Mouse (Mus musculus): ENCODE data around the gene Heatr4.

Heatr4 gene

DNA sequence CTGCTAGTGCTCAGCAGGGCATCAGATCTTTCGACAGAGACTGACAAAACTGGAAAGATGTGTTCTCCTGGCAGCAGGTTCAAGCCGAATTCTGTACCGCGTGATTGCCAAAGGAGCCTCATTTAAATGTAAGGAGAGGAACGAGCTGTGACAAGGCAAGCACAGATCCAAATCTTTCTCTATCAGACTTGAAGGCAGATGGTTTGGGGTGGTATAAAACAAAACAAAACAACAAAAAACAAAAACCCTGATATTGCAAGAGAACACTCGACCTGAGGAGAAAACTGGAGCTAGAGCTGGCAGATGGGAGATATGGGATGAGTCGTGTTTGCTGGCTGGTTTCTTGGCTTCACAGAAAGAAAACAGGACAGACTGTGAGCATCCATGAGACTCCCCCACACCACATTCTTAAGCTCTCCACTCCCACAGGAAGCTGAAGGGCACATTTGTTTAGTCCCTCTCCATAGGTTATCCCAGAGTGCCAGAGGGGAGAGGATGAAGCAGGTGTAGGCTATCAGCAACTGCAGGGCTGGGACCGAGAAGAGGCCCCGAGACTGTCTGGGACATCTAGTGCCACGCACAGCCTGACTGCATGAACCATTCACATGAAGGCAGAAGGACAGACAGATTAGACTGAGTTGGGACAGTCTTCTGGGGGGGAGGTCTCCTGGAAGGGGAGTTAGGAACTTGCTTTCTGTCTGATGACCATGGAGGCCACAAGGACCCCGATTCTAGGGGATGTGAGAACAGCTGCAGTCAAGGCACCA lies 13.9 kb upstream of the Heatr4 start:
- no peak for DNase-seq (ENCODE audit: low read depth, low spot score)

DNA sequence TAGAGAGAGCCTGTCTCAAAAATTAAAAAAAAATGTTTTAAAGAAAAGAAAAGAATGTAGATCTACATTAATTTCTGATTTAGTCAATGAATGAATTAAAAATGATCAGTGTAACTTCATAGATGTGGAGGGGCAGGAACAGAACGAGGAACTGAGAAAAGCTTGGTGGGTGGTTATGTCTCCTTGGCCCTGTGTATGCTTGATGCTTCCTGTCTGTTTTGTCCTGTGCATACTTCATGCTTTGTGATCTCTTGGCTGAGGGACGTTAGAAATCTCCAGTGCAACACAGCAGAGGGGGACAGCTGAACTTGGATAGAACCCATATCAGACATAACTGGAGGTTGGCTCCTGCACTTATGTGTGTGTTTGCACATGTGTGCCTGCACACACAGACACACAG lies 12.6 kb upstream of the Heatr4 start:
- no peak for DNase-seq (ENCODE audit: low read depth, low spot score)

DNA sequence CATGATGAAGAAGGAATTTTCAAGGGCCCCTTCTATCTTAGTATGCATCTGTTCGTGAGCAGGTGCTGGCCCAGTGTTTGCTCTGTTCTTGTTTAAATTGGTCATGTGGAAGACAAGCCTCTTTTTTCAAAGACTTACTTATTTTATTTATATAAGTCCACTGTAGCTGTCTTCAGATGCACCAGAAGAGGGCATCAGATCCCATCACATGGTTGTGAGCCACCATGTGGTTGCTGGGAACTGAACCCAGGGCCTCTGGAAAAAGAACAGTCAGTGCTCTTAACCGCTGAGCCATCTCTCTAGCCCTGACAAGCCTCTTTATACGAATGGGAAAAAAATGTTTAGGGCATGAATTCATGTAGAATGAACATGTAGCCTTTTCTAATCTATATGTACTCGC lies 4.7 kb upstream of the Heatr4 start:
- DNase-seq (ENCODE audit: low read depth, low spot score), result no peak

DNA sequence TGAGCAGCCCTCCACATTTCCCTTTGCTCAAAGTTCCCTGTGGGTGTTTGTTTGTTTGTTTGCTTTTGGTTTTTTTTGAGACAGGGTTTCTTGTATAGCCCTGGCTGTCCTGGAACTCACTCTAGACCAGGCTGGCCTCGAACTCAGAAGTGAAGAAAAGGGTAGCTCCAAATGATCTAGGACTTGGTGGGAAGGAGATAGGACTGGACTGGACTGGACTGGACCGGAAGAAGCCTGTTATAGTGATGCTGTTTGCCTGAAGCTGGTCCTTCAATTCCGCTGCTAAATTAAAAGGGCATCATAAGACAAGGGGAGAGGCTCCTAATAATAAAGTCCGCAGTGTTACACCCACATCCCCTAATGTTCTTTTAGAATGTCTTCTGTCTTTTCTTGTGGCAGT lies 3.8 kb upstream of the Heatr4 start:
- no peak for DNase-seq (ENCODE audit: low read depth, low spot score)

DNA sequence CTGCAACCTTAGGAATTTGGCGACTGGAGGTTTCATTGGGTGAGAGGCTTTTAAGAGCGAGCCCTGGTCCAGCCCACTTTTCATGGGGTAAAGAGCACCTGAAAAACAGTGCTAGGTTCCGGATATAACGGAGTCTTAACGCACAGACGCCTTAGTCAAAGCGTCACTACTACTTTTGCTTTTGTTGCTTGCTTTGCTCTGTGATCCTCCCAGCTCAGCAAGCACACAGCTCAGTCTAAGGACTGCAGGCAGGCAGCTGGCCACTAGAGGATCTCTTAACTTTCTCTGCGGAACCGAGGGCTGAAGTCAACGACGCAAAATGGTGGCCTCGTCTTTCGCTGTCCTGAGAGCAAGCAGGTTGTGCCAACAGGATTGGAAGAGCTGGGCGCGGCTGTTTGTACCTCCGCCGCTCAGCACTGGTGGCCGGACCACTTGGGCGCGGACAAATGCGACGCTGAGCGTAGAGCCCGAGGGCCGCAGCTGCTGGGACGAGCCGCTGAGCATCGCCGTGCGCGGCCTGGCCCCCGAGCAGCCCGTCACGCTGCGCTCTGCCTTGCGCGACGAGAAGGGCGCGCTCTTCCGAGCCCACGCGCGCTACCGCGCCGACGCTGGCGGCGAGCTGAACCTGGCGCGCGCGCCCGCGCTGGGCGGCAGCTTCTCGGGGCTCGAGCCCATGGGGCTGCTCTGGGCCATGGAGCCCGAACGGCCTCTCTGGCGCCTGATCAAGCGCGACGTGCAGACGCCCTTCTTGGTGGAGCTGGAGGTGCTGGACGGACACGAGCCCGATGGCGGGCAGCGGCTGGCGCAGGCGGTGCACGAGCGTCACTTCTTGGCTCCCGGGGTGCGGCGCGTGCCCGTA lies 3.2 kb upstream of the Heatr4 start, which contains the start of gene Acot2:
Gene Acot2, plus strand, starts transcription at position 279 of the 859 bp plus-strand sequence.
- DNase-seq (ENCODE audit: low read depth, low spot score), result peak; percentile 69

DNA sequence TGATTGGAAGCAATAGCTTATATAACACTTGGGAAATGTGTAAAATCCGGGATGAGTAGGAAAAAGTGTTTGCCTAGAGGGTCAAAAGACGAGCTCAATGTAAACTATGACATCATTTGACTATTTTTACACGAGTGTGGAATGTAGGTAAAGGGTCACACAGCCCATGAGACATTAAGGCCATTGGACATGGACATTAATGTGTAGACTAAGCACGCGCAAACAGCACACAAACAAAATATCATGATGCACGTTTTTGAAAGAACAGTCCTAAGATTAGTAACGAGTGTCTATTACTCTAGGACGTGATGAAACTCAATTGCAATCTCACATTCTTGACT lies 2.6 kb upstream of the Heatr4 start:
- no peak for DNase-seq (ENCODE audit: low read depth, low spot score)

DNA sequence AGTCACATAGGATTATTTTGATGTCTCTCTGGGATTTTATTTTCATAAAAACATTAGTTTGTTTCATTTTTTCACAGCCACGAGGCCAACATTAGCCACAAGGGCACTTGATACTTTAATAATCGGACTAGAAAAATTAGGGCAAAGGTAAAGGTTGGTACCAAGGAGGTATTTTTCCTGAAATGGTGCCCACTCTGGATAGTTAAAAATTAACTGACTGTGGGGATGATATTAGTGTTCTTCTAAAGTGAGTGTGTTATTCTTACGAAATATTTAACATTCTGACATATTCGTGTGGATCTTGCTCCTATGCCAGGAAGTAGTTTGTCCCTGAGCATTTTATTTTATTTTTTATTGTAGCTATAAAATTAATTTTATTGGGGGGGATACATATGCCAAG lies 3.0 kb downstream of the Heatr4 start:
- DNase-seq (ENCODE audit: low read depth, low spot score), result no peak

DNA sequence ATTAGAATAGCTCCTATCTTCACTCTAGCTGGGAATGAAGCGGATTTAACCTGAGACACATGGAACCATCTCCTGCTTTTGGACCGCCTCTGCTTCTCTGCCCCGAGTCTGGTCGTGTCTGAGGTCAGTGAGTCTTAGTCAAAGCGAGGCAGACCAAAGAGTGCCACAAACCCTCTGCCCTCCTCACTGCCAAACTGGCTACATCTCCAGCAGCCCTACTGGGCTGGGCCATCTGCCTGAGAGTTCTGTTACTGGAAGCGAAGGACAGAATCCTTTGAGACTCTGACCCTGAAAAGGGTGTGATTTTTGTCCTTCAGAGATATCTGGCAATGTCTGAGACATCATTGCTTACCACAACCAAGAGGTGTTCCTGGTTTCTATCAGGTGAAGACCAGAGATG lies 5.8 kb downstream of the Heatr4 start:
- DNase-seq (ENCODE audit: low read depth, low spot score), result no peak

DNA sequence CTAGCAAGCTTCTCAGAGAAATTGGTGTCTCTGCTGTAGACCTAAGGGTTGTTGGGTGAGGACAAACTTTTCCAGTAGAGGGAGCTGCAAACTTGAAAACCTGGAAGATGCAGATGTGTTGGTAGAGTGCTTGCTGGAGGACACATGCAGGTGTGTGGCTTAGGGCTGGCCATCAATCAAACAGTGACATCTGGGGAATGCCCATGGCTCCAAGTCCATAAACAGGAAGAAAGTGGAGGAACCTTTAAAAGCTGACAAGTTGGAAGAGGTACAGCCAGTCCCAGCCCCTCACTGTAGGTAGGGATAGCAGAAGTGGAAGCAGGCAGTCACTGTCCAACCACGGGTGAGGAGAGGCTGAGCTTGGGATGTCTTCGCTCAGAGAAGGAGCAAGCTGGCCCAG lies 12.5 kb downstream of the Heatr4 start:
- DNase-seq (ENCODE audit: low read depth, low spot score), result no peak

DNA sequence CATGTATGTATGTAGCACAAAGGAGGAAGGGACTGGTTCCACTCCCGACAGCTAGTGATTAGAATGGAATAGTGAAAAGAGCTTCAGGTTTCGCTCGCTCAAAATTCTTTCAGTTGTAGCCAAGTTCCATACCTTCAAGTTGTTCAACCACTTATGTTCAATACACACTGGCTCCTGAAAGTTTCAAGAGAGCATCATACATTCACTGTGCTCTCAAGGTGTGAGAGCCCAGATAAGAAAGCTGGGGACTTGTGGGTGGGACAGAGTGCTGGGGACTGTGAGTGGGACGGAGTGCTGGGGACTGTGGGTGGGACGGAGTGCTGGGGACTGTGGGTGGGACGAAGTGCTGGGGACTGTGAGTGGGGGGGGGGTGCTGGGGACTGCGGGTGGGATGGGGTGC lies 19.4 kb downstream of the Heatr4 start:
- DNase-seq (ENCODE audit: low read depth, low spot score), result no peak

DNA sequence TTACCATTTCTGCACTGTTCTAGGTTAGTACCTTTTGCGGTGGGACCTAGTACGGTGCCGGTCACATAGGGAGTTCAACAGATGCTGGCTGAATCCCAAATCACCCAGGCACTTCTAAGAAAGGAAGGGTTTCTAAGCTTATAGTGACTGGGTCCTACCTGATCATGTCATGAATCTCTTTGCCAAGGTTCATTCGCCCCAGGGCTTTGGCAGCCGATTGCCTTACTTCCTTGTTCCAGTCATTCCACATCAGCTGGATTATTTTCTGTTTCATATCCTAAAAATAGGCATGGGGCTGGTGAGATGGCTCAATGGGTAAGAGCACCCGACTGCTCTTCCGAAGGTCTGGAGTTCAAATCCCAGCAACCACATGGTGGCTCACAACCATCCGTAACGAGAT lies 26.4 kb downstream of the Heatr4 start:
- DNase-seq (ENCODE audit: low read depth, low spot score), result no peak

DNA sequence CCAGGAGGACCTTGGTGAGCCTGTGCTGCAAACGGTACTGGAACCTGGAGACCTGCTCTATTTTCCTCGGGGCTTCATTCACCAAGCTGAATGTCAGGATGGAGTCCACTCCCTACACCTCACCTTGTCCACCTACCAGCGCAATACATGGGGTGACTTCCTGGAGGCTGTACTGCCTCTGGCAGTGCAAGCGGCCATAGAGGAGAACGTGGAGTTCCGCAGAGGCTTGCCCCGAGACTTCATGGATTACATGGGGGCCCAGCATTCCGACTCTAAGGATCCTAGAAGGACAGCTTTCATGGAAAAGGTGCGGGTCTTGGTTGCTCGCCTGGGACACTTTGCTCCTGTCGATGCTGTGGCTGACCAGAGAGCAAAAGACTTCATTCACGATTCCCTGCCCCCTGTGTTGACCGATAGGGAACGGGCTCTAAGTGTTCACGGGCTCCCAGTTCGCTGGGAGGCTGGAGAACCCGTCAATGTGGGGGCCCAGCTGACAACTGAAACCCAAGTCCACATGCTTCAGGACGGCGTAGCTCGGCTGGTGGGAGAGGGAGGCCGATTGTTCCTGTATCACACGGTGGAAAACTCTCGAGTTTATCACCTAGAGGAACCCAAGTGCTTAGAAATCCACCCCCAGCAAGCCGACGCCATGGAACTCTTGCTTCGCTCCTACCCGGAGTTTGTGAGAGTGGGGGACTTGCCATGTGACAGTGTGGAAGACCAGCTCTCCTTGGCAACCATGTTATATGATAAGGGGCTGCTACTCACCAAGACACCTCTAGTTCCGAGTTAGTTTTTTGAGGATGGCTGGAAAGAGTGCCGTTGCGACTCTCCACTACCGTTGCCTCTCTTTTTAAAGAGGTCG lies 32.7 kb downstream of the Heatr4 start:
- no peak for DNase-seq (ENCODE audit: low read depth, low spot score)

DNA sequence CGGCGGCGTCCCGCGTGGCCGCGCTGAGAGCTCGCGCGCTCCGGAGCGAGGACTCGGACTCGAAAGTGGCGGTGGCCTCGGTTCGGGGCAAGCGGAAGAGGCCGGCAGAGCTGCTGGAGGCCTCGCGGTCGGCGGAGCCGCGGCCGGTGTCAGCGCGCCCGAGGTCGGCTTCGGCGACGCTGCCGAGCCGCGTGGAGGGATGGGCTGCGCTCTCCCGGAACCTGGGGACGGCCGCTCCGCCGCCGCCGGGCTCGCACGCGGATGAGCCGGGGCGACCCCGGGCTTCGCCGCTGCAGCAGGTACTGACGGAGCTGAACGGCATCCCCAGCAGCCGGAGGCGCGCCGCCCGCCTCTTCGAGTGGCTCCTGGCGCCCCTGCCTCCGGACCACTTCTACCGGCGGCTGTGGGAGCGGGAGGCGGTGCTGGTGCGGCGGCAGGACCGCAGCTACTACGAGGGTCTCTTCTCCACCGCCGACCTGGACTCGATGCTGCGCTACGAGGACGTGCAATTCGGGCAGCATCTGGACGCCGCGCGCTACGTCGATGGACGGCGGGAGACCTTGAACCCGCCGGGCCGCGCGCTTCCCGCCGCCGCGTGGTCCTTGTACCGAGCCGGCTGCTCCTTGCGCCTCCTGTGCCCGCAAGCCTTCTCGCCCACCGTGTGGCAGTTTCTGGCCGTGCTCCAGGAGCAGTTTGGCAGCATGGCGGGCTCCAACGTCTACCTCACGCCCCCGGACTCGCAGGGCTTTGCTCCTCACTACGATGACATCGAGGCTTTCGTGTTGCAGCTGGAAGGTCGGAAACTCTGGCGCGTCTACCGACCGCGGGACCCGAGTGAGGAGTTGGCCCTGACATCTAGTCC lies 33.6 kb downstream of the Heatr4 start:
- peak; percentile 14 for DNase-seq (ENCODE audit: low read depth, low spot score)

DNA sequence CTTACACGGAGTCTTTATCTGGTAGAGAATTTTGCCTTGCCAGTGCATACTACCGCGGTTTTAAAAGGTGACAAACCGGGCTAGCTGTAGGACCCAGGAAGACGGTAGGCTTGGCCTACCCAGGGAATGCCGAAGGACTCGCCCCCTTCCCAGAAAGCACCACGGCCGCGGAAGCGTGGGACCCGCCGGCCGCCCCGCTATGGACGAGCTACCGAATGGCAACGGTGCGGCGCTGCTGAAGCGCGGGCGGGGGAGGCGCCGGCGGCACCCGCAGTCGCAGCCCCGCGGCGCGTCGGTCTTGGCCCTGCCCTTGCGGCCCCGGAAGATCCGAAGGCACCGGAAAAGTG lies 34.2 kb downstream of the Heatr4 start, which contains the start of gene Riox1:
Gene Riox1, plus strand, starts transcription at position 116 of the 347 bp plus-strand sequence.
- DNase-seq (ENCODE audit: low read depth, low spot score), result peak; percentile 76

DNA sequence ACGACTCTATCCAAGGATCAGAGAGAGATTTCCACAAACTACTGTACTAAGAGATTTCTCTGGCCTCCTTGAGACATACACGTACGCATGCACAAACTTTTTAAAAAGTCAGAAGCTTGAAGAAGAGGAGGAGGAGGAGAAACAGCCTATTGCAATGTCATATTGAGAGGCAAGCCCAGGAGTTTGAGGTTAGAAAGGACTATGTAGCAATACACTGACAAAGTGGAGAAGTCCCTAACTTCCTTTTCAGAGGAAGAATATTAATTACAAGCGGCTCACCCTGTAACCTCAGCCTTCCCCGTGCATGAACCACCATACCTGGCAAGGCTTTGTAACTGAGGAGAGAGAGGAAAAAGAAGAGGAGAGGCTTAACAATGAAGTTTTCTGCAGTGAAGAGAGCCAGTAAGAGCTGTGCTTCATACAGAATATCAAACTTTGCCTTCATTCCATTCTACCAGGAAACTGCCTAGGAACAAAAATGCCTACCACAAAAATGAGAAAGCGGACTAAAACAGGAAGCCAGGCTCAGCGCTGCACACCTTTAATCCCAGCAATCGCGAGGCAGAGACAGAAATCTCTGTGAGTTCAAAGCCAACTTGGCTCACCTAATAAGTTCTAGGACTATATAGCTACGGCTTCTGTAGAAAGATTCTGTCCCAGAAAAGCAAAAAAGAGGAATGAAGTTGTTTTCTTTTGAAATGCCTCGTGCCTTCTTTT lies 34.7 kb downstream of the Heatr4 start:
- no peak for DNase-seq (ENCODE audit: low read depth, low spot score)

DNA sequence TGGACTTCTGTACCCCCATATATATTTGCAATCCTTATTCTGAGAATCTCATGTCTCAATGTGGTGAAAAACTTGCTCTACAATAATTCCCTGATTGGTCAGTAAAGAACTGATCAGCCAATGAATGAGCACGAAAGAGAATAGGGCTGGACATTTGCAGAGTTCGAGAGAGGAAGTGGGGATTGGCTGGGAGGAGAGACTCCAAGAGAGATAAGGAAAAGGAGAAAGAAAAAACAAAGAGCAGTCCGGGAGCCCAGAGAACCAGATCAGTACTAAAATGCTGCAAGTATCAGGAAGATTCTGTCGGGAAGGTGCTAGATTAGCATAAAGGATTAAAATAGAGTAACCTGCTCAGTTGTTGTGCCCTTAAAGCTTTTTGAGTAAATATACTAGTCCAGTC lies 35.6 kb downstream of the Heatr4 start:
- DNase-seq (ENCODE audit: low read depth, low spot score), result no peak

DNA sequence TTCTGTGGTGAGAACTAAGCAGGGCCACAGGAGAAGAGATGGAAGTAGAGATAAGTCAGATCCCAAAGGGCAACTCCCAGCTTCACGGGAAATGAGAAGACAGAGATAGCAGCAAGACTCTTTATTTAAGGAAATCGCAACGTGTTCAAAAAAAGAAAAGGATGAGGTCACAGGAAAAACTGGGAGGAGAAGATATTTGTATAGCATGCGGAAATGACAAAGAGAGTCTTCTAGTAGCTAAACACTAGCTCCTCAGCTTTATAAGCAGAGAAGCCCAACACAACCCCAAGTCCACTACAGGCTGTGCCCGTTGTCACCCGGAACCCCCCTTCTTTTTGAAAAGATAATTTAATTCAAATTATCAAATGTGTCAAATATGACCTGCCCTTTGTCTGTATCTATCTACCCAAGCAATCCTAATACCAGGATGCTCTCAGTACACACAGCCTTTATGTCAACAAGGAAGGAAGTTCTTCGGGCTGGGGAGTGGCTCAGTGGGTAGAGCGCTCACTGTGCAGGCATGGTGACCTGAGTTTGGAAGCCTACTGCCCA lies 37.3 kb downstream of the Heatr4 start:
- no peak for DNase-seq (ENCODE audit: low read depth, low spot score)

DNA sequence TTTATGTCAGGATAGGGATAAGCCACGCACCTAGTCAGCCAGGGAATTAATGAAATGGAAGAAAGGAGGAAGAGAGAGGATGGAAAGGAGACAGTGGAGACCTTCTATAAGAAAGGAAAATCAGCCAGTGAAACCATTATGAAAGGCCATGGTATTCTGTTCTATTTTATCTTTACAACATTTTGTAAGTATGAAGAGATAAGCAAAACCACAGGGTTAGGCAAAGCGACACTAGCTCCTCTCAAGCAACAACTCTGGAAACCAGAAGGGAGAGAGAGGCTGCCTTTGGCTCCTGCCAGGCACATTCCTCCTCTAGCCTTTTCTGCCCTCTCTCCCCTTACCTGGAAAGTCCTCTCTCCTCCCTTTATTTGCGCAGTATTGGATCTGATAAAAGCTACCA lies 42.7 kb downstream of the Heatr4 start:
- no peak for DNase-seq (ENCODE audit: low read depth, low spot score)

DNA sequence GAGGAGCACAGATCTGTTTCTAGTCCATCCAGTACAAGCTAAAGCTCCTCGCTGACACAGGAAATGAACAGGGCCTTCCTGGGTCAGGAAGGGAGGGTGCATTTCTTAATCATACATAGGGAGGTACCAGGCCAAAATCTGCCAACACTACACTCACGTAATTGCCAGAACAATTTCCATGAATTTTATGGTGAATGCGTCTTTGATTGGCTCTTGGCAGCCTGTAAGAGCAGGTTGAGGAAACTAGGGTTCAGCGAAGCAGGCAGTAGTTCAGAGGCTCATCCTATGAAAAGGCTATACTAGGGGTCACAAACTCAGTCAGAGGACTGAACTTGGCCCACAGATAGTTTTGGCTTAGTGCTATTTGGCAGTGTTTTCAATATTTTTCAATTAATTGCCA lies 44.6 kb downstream of the Heatr4 start:
- DNase-seq (ENCODE audit: low read depth, low spot score), result no peak

DNA sequence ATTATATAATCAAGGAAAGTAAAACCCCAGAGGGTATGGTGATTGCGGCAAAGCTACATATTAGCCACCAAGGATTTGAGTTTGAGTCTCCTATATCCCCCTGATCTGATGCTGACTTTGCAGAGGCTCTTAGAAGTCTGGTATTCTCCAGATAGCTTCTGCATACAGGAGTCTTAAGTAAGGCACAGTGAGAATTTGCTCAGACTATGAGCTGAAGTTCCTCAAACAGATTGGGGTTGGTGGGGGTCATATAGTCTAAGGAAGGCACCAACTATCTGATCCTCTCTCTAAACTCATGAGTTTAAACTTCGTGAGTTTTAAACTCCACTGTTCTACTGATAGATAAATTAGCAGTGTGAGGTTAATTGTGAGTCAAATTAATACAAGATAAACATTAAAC lies 45.3 kb downstream of the Heatr4 start:
- DNase-seq (ENCODE audit: low read depth, low spot score), result no peak
